Mouse (Mus musculus) megakaryocyte-erythroid progenitor cell, adult 5 weeks (primary cell): Measurements from ENCODE around the gene Dnajb13. TPM values are rescaled to one million over a fixed set of nuclear protein-coding genes. Genes with fewer than 3 reads are reported as not detected.

ENCODE experiments used
- polyA plus RNA-seq: library from polyadenylated mRNA; stranded (reverse); fragments of >175 nt; gene quantifications from 2 replicates; pipeline ENCODE4 v1.2.3, GENCODE M21; 2012

Gene Dnajb13
- polyA plus RNA-seq = 0.75 TPM in 1 of 2 replicates, not detected in the other

DNA sequence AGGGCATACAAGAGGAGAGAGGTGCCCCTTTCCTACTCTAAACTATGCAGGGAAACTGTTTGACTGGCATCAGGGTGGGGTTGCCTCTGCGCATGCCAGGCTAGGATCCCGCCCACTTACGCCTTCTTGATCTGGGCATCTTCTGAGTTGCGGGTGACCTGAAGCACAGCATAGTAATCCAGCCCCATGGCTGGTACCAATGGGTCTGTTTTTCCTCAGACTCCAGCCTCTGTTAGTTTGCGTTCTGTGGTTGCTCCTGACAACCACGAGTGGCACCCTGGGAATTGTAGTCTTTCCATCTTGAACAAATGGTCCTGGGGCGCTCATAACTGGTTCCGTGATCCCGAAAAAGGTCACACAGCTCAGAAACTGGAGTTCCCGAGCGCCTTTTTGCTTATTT lies at the start of gene Dnajb13:
Gene Dnajb13, minus strand, starts transcription at position 388 of the 400 bp plus-strand sequence.

GRCm38 (mm10) chr7:100536804-100537518 lies 22.2 kb upstream of the Dnajb13 start, which contains the start of gene Coa4:
Coa4 (plus strand) TSS chr7:100537071.

GRCm38 (mm10) chr7:100493117-100493483 lies 21.7 kb downstream of the Dnajb13 start, which contains the start of gene Ucp2:
Ucp2 (plus strand) TSS chr7:100493337.

GRCm38 (mm10) chr7:100472777-100473176 lies 42.0 kb downstream of the Dnajb13 start, which contains the start of gene Ucp3:
Ucp3 (plus strand) TSS chr7:100472990.

Other genes starting within 250 kb of the Dnajb13 start
- gene P4ha3, start 229.4 kb downstream of the Dnajb13 start, polyA plus RNA-seq = 0.14 TPM in 1 of 2 replicates, not detected in the other
- 23.0 and 30.0 TPM in 2 replicates for gene C2cd3, start 142.7 kb downstream of the Dnajb13 start, polyA plus RNA-seq
- gene Ppme1, start 142.7 kb downstream of the Dnajb13 start, polyA plus RNA-seq = 51.9 and 62.8 TPM in 2 replicates
- 0.12 TPM in 1 of 2 replicates, not detected in the other for gene Ucp3, start 42.0 kb downstream of the Dnajb13 start, polyA plus RNA-seq
- gene Ucp2, start 21.6 kb downstream of the Dnajb13 start, polyA plus RNA-seq = 989 and 1,188 TPM in 2 replicates
- gene Coa4, start 22.1 kb upstream of the Dnajb13 start, polyA plus RNA-seq = 6.3 and 7.9 TPM in 2 replicates
- 22.5 and 24.7 TPM in 2 replicates for gene Rab6a, start 92.5 kb upstream of the Dnajb13 start, polyA plus RNA-seq
- 3.3 and 3.5 TPM in 2 replicates for gene Mrpl48, start 93.3 kb upstream of the Dnajb13 start, polyA plus RNA-seq
- 0.08 TPM in 1 of 2 replicates, not detected in the other for gene Plekhb1, start 147.5 kb upstream of the Dnajb13 start, polyA plus RNA-seq
- gene Fam168a, start 191.7 kb upstream of the Dnajb13 start, polyA plus RNA-seq = 18.4 and 18.6 TPM in 2 replicates